Mouse (Mus musculus) stomach, postnatal 0 days (tissue): ENCODE measurements around the gene 1700022I11Rik.

Experiments
- CTCF ChIP-seq: IDR thresholded peaks from 2 replicates; pipeline ENCODE4 v1.5.1; 2016; ENCODE audit warnings: antibody characterized with exemption, low read depth, mild to moderate bottlenecking, moderate library complexity
- EP300 ChIP-seq: optimal IDR thresholded peaks from 2 replicates; pipeline ENCODE3; 2016; ENCODE audit warnings: antibody characterized with exemption

DNA sequence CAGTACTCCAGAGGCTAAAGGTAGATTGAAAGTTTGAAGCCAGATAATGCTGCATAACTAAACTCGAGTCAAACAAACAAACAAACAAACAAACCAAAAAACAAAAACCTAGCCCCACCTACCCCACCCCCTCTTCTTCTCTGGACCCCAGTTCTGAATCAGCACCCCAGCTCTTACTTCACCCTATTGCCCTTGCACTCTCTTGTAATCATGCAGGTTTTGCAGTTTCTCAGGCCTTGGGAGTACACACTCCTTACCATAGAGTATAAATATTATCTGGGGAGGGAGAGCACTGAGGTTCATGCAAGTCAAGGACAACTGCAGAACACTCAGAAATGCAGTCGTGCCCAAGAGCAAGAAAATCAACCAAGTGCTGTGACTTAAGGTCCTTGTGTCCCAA, 31.9 kb downstream of the 1700022I11Rik start:
- TF ChIP-seq CTCF (no peak), EP300 (no peak)
